Mouse (Mus musculus): ENCODE results near the gene Hist1h1c. TPM values are rescaled to one million over a fixed set of nuclear protein-coding genes. Genes with fewer than 3 reads are reported as not detected.
"Not testable (repeated sequence)": the region's sequence is repeated elsewhere in the genome, so short reads cannot be mapped to it uniquely, and the experiment has no call there.

Gene Hist1h1c
- polyA plus RNA-seq, 1 experiment, result 10.8 TPM

- no peaks in the 10 kb centered on the region for H3K36me3 ChIP-seq (ENCODE audit: control insufficient read depth, insufficient read depth, low read length, poor library complexity, severe bottlenecking)
- peak overlapping the region; percentile 95 for H3K27ac ChIP-seq (ENCODE audit: insufficient read depth, low read length)
- H3K4me1 ChIP-seq (ENCODE audit: control insufficient read depth, insufficient read depth, low read length), result peaks cover 2% of the 10 kb centered on the region
- no peaks in the 10 kb centered on the region for H3K27me3 ChIP-seq (ENCODE audit: control insufficient read depth, insufficient read depth, low read length, poor library complexity, severe bottlenecking)
- TF ChIP-seq CTCF (IDR thresholded peaks at IDR 0.05; ENCODE audit: low read depth, low read length), result no peak
- no peak for TF ChIP-seq POLR2A (IDR thresholded peaks at IDR 0.05; ENCODE audit: insufficient read depth, low read length)
- TF ChIP-seq EP300 (IDR thresholded peaks at IDR 0.05; ENCODE audit: insufficient read depth, low read depth, low read length), result no peak
- no peaks in the 10 kb centered on the region for H3K9me3 ChIP-seq (replicated peaks; ENCODE audit: control insufficient read depth, insufficient read depth, low read length, poor library complexity, severe bottlenecking)
- peak overlapping the region; percentile 71 for H3K4me3 ChIP-seq (ENCODE audit: low read depth, low read length)
- H3K9ac ChIP-seq (ENCODE audit: low read depth, poor library complexity, severe bottlenecking), result peak overlapping the region; percentile 91
Observed at GRCm38 (mm10) chr13:23744421-23745380, 6.1 kb downstream of the Hist1h1c start.

- H3K36me3 ChIP-seq (ENCODE audit: control insufficient read depth, insufficient read depth, low read length, poor library complexity, severe bottlenecking), result no peaks in the 10 kb centered on the region
- peak within 1 kb of the TSS; percentile 78 for H3K4me3 ChIP-seq (ENCODE audit: low read depth, low read length)
- no peaks in the 10 kb centered on the region for H3K9me3 ChIP-seq (replicated peaks; ENCODE audit: control insufficient read depth, insufficient read depth, low read length, poor library complexity, severe bottlenecking)
- TF ChIP-seq EP300 (IDR thresholded peaks at IDR 0.05; ENCODE audit: insufficient read depth, low read depth, low read length) (no peak), POLR2A (IDR thresholded peaks at IDR 0.05; ENCODE audit: insufficient read depth, low read length) (peak; percentile 92)
- peak within 1 kb of the TSS; percentile 92 for H3K9ac ChIP-seq (ENCODE audit: low read depth, poor library complexity, severe bottlenecking)
- H3K4me1 ChIP-seq (ENCODE audit: control insufficient read depth, insufficient read depth, low read length), result peaks cover 2% of the 10 kb centered on the region
- peak within 1 kb of the TSS; percentile 99 for H3K27ac ChIP-seq (ENCODE audit: insufficient read depth, low read length)
- H3K27me3 ChIP-seq (ENCODE audit: control insufficient read depth, insufficient read depth, low read length, poor library complexity, severe bottlenecking), result no peaks in the 10 kb centered on the region
Observed at GRCm38 (mm10) chr13:23745381-23746161, 7.0 kb downstream of the Hist1h1c start, which contains the start of gene Hist1h3c. Hist1h3c (minus strand) TSS chr13:23745602.

- not testable (repeated sequence) for H3K27me3 ChIP-seq (ENCODE audit: control insufficient read depth, insufficient read depth, low read length, poor library complexity, severe bottlenecking); H3K9me3 ChIP-seq (replicated peaks; ENCODE audit: control insufficient read depth, insufficient read depth, low read length, poor library complexity, severe bottlenecking); H3K4me1 ChIP-seq (ENCODE audit: control insufficient read depth, insufficient read depth, low read length); H3K36me3 ChIP-seq (ENCODE audit: control insufficient read depth, insufficient read depth, low read length, poor library complexity, severe bottlenecking)
- peak; percentile 92 for TF ChIP-seq POLR2A (IDR thresholded peaks at IDR 0.05; ENCODE audit: insufficient read depth, low read length)
- Histone ChIP-seq H3K4me3 (ENCODE audit: low read depth, low read length) (peak within 1 kb of the TSS; percentile 78), H3K27ac (ENCODE audit: insufficient read depth, low read length) (peak within 1 kb of the TSS; percentile 99), H3K9ac (ENCODE audit: low read depth, poor library complexity, severe bottlenecking) (peak within 1 kb of the TSS; percentile 92)
Observed at GRCm38 (mm10) chr13:23746201-23747080, 7.8 kb downstream of the Hist1h1c start, which contains the start of gene Hist1h2bb. Hist1h2bb (plus strand) TSS chr13:23746734.

GRCm38 (mm10) chr13:23747081-23747891 lies 8.7 kb downstream of the Hist1h1c start:
- Histone ChIP-seq H3K9me3 (replicated peaks; ENCODE audit: control insufficient read depth, insufficient read depth, low read length, poor library complexity, severe bottlenecking) (no peaks in the 10 kb centered on the region), H3K9ac (ENCODE audit: low read depth, poor library complexity, severe bottlenecking) (peak overlapping the region; percentile 86), H3K4me3 (ENCODE audit: low read depth, low read length) (peak overlapping the region; percentile 31), H3K27ac (ENCODE audit: insufficient read depth, low read length) (peak overlapping the region; percentile 81), H3K4me1 (ENCODE audit: control insufficient read depth, insufficient read depth, low read length) (peaks cover 2% of the 10 kb centered on the region), H3K36me3 (ENCODE audit: control insufficient read depth, insufficient read depth, low read length, poor library complexity, severe bottlenecking) (no peaks in the 10 kb centered on the region), H3K27me3 (ENCODE audit: control insufficient read depth, insufficient read depth, low read length, poor library complexity, severe bottlenecking) (no peaks in the 10 kb centered on the region)
- TF ChIP-seq CTCF (IDR thresholded peaks at IDR 0.05; ENCODE audit: low read depth, low read length) (no peak), POLR2A (IDR thresholded peaks at IDR 0.05; ENCODE audit: insufficient read depth, low read length) (no peak), EP300 (IDR thresholded peaks at IDR 0.05; ENCODE audit: insufficient read depth, low read depth, low read length) (no peak)

GRCm38 (mm10) chr13:23747892-23748288 lies 9.3 kb downstream of the Hist1h1c start:
- Histone ChIP-seq H3K27me3 (ENCODE audit: control insufficient read depth, insufficient read depth, low read length, poor library complexity, severe bottlenecking) (no peaks in the 10 kb centered on the region), H3K4me3 (ENCODE audit: low read depth, low read length) (no peak overlapping the region), H3K9ac (ENCODE audit: low read depth, poor library complexity, severe bottlenecking) (peak overlapping the region; percentile 86), H3K36me3 (ENCODE audit: control insufficient read depth, insufficient read depth, low read length, poor library complexity, severe bottlenecking) (no peaks in the 10 kb centered on the region), H3K9me3 (replicated peaks; ENCODE audit: control insufficient read depth, insufficient read depth, low read length, poor library complexity, severe bottlenecking) (no peaks in the 10 kb centered on the region), H3K27ac (ENCODE audit: insufficient read depth, low read length) (peak overlapping the region; percentile 93), H3K4me1 (ENCODE audit: control insufficient read depth, insufficient read depth, low read length) (peaks cover 2% of the 10 kb centered on the region)
- TF ChIP-seq CTCF (IDR thresholded peaks at IDR 0.05; ENCODE audit: low read depth, low read length) (no peak), POLR2A (IDR thresholded peaks at IDR 0.05; ENCODE audit: insufficient read depth, low read length) (no peak), EP300 (IDR thresholded peaks at IDR 0.05; ENCODE audit: insufficient read depth, low read depth, low read length) (no peak)
